Mouse (Mus musculus) lung, embryonic 14.5 days (tissue): ENCODE data around the gene Trp53rkb. TPM values are rescaled to one million over a fixed set of nuclear protein-coding genes. Genes with fewer than 3 reads are reported as not detected.

Source experiments
- ATAC-seq: fragments of 200-750 bp; cut with Nextera tagmentation; 2 replicates; pipeline ENCODE4 v1.8.0; 2017; ENCODE audit warnings: mild to moderate bottlenecking, moderate TSS enrichment, moderate library complexity; ENCODE audit not compliant: insufficient read depth
- DNase-seq: peaks from one replicate; pipeline ENCODE4 v3.0.0-alpha.2; 2015
- H3K27ac ChIP-seq: fragments of 300-500 bp; sonication (generic); 2 replicates; pipeline ENCODE4 v1.5.1; 2014; ENCODE audit warnings: low read depth, mild to moderate bottlenecking, moderate library complexity
- H3K27me3 ChIP-seq: fragments of 300-500 bp; sonication (generic); 2 replicates; pipeline ENCODE4 v1.6.1; 2014; ENCODE audit warnings: low read length, control low read depth; ENCODE audit not compliant: insufficient read depth
- H3K36me3 ChIP-seq: fragments of 300-500 bp; sonication (generic); 2 replicates; pipeline ENCODE4 v1.6.1; 2014; ENCODE audit warnings: control low read depth; ENCODE audit not compliant: insufficient read depth
- H3K4me1 ChIP-seq: fragments of 300-500 bp; sonication (generic); 2 replicates; pipeline ENCODE4 v1.6.1; 2014; ENCODE audit warnings: antibody characterized with exemption, control low read depth; ENCODE audit not compliant: insufficient read depth
- H3K4me2 ChIP-seq: fragments of 300-500 bp; sonication (generic); 2 replicates; pipeline ENCODE4 v1.6.1; 2014; ENCODE audit warnings: mild to moderate bottlenecking
- H3K4me3 ChIP-seq: fragments of 300-500 bp; sonication (generic); 2 replicates; pipeline ENCODE4 v1.5.1; 2014; ENCODE audit warnings: low read depth, low read length
- H3K9ac ChIP-seq: fragments of 300-500 bp; sonication (generic); 2 replicates; pipeline ENCODE4 v1.6.1; 2014
- H3K9me3 ChIP-seq: fragments of 300-500 bp; sonication (generic); 2 replicates; pipeline ENCODE4 v1.6.1; 2016; ENCODE audit warnings: low read depth, low read length, control low read depth
- CTCF ChIP-seq: IDR thresholded peaks from 2 replicates; pipeline ENCODE4 v1.5.1; 2016; ENCODE audit warnings: antibody characterized with exemption, low read depth
- WGBS: fragments of 180-500 bp; shearing (Covaris S2); extraction: QIAGEN DNeasy Blood & Tissue Kit; methylation state at CpG from one replicate; pipeline ENCODE4 v1.1.7; 2014; 5-methylcytosine and 5-hydroxymethylcytosine counted together
- polyA plus RNA-seq: library from polyadenylated mRNA; unstranded; fragments of >200 nt; fragmentation: Nextera tagmentation; extraction: Ambion mirVana; gene quantifications from 2 replicates; pipeline ENCODE4 v1.2.1, GENCODE M21; 2014

Gene Trp53rkb
- polyA plus RNA-seq, 1 experiment from 2014 or later, result 10.9 TPM

DNA sequence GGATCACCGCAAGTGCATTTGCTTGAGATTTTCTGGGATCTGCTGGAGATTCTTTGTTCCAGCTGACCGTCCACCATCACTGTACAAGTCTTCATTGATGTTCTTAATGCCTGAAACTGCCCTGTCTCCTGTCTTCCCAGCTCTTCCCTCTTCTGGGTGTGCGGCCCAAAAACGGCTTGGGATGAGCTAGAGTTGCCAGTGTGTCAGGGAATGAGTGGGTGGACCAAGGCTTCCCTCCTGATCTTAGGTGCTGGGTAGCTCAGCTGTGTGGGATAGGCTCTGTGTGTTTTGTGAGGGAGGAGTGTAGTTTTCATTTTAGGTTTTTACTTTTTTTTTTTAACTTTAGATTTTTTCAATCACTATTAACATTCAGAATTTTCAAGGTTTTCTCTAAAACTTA lies 42.5 kb downstream of the Trp53rkb start:
- DNase-seq, result no peak
- no peak for TF ChIP-seq CTCF
- Histone ChIP-seq H3K27ac (no peak overlapping the region), H3K4me3 (no peak overlapping the region), H3K36me3 (peaks cover 17% of the 10 kb centered on the region), H3K9me3 (no peaks in the 10 kb centered on the region), H3K9ac (no peak overlapping the region), H3K4me1 (no peaks in the 10 kb centered on the region), H3K4me2 (no peak overlapping the region), H3K27me3 (no peaks in the 10 kb centered on the region)
- no peak for ATAC-seq
- WGBS, result 87% methylated on average over 4 of the region's 4 CpGs

DNA sequence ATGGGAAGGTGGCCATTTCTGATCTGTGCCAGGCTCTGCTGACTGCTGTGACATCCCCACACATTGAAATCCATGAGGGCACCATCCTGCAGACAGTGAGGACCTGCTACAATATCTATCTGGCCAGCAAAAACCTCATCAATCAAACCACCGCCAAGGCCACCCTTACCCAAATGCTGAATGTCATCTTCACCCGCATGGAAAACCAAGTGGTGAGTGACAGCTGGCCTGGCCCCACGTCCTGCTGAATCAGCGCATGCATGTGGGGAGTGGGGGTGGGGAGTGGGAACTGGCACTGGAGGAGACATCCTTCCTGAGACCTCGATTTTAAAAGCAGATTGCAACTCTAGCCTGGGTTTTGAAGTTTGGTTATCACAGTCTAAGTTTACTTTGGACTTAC lies 43.2 kb downstream of the Trp53rkb start:
- DNase-seq, result no peak
- H3K4me1 ChIP-seq, result no peaks in the 10 kb centered on the region
- H3K27me3 ChIP-seq, result no peaks in the 10 kb centered on the region
- no peak for ATAC-seq
- H3K27ac ChIP-seq, result no peak overlapping the region
- H3K4me2 ChIP-seq, result no peak overlapping the region
- H3K9me3 ChIP-seq, result no peaks in the 10 kb centered on the region
- H3K9ac ChIP-seq, result no peak overlapping the region; the same call in 1 of the 2 replicates
- WGBS, result 59% methylated on average over 5 of the region's 5 CpGs
- no peak overlapping the region for H3K4me3 ChIP-seq
- no peak for TF ChIP-seq CTCF
- peaks cover 17% of the 10 kb centered on the region for H3K36me3 ChIP-seq

DNA sequence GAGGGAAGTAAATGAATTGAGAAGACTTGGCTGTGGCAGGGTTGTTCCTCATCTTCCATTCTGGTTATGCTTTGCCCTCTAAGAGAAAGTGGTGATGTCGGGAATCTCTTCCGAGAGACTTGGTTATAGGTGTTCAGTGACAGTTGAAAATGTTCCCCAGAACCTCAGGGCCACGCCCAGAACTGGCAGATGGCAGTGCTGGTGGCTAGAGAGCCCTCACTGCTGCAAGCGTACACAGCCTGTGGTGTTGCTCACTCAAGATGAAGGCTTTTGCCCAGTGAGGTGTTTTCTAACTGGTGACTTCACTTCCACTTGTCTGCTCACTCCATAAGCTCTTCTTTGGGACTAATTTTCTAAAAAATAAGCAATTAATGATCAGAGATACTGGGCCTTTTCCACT lies 49.5 kb downstream of the Trp53rkb start:
- Histone ChIP-seq H3K27ac (no peak overlapping the region), H3K36me3 (peaks cover 12% of the 10 kb centered on the region; the same call in 1 of the 2 replicates), H3K4me2 (no peak overlapping the region), H3K4me1 (no peaks in the 10 kb centered on the region), H3K9ac (no peak overlapping the region), H3K9me3 (no peaks in the 10 kb centered on the region), H3K4me3 (no peak overlapping the region), H3K27me3 (no peaks in the 10 kb centered on the region)
- TF ChIP-seq CTCF, result no peak
- WGBS, result 79% methylated on average over 4 of the region's 4 CpGs
- DNase-seq (no peak), ATAC-seq (no peak)

Other genes with a start within 250 kb of the Trp53rkb start
- 12.9 and 13.8 TPM in 2 replicates for gene Prex1, start 78.7 kb upstream of the Trp53rkb start, polyA plus RNA-seq
- 6.3 and 6.9 TPM in 2 replicates for gene Arfgef2, start 13.1 kb downstream of the Trp53rkb start, polyA plus RNA-seq
- gene Cse1l, start 113.5 kb downstream of the Trp53rkb start, polyA plus RNA-seq, result 177 TPM in 2 replicates
- gene Stau1, start 203.8 kb downstream of the Trp53rkb start, polyA plus RNA-seq, result 82.3 and 84.8 TPM in 2 replicates
- 46.3 and 52.6 TPM in 2 replicates for gene Ddx27, start 222.7 kb downstream of the Trp53rkb start, polyA plus RNA-seq